Mouse (Mus musculus): ENCODE measurements around the gene Kcnmb4. TPM values are rescaled to one million over a fixed set of nuclear protein-coding genes. Genes with fewer than 3 reads are reported as not detected.

Kcnmb4 gene
- total RNA-seq, 1 experiment, result 1.8 TPM

GRCm38 (mm10) chr10:116473071-116473758, 463 bp downstream of the Kcnmb4 start:
- TF ChIP-seq MAFK (IDR thresholded peaks at IDR 0.05; ENCODE audit: insufficient read depth, low read depth, low read length) (no peak), CHD2 (IDR thresholded peaks at IDR 0.05; ENCODE audit: low read depth, low read length) (no peak), ZC3H11A (IDR thresholded peaks at IDR 0.05; ENCODE audit: borderline replicate concordance, low read depth, low read length) (no peak), HCFC1 (IDR thresholded peaks at IDR 0.05; ENCODE audit: borderline replicate concordance, insufficient read depth, low read length) (no peak), ZNF384 (IDR thresholded peaks at IDR 0.05; ENCODE audit: low read depth, low read length) (no peak)
- Histone ChIP-seq H3K4me3 (ENCODE audit: insufficient read depth in 1 of 2, low read depth in 1 of 2, low read length in 2 of 2, poor library complexity in 1 of 2, severe bottlenecking in 1 of 2) (peak overlapping the region; percentile 63 to 87), H3K9ac (ENCODE audit: insufficient read depth, low read depth, low read length, poor library complexity, severe bottlenecking) (peak overlapping the region; percentile 41; the same call in 1 of the 2 replicates), H3K4me1 (ENCODE audit: control insufficient read depth in 2 of 2, insufficient read depth in 2 of 2, low read length in 2 of 2, poor library complexity in 1 of 2) (no peaks in the 10 kb centered on the region), H3K36me3 (ENCODE audit: control insufficient read depth, insufficient read depth, low read length, poor library complexity, severe bottlenecking) (no peaks in the 10 kb centered on the region), H3K27ac (ENCODE audit: insufficient read depth, low read depth, low read length, poor library complexity, severe bottlenecking) (no peak overlapping the region), H3K9me3 (ENCODE audit: control insufficient read depth, insufficient read depth, low read depth, low read length) (no peaks in the 10 kb centered on the region)
- peak; percentile 34 for DNase-seq (ENCODE audit: low read depth, low spot score)
- in situ Hi-C loops (cut with MboI; ENCODE audit: low sequenced_read_pairs in 2 of 2, unreplicated experiment in 2 of 2), result no loop called here

DNA sequence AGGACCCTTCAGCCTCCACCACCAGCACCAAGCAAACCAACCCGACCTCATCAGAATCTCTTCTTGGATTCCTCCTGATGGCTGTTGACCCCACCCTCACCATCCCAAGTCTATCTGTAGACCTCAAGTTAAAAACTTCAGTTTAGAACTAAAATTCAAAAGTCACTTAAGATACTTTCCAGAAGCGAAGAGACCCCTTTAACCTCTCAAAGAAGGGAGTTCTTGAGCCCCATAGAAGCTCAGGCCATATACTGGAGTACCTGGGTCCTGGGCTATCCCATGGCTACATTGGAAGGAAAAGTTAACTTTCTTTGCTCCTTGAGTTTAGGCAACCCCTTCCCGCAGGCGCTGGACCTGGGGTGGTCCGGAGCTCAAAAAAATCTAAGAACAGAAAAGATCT, 1.1 kb downstream of the Kcnmb4 start:
- Histone ChIP-seq H3K4me3 (ENCODE audit: insufficient read depth in 1 of 2, low read depth in 1 of 2, low read length in 2 of 2, poor library complexity in 1 of 2, severe bottlenecking in 1 of 2) (peak overlapping the region; percentile 63 to 87), H3K4me1 (ENCODE audit: control insufficient read depth in 2 of 2, insufficient read depth in 2 of 2, low read length in 2 of 2, poor library complexity in 1 of 2) (no peaks in the 10 kb centered on the region), H3K36me3 (ENCODE audit: control insufficient read depth, insufficient read depth, low read length, poor library complexity, severe bottlenecking) (no peaks in the 10 kb centered on the region), H3K9ac (ENCODE audit: insufficient read depth, low read depth, low read length, poor library complexity, severe bottlenecking) (no peak overlapping the region), H3K9me3 (ENCODE audit: control insufficient read depth, insufficient read depth, low read depth, low read length) (no peaks in the 10 kb centered on the region), H3K27ac (ENCODE audit: insufficient read depth, low read depth, low read length, poor library complexity, severe bottlenecking) (no peak overlapping the region)
- in situ Hi-C loops (cut with MboI; ENCODE audit: low sequenced_read_pairs in 2 of 2, unreplicated experiment in 2 of 2), result no loop called here
- TF ChIP-seq HCFC1 (IDR thresholded peaks at IDR 0.05; ENCODE audit: borderline replicate concordance, insufficient read depth, low read length) (no peak), ZC3H11A (IDR thresholded peaks at IDR 0.05; ENCODE audit: borderline replicate concordance, low read depth, low read length) (no peak), CHD2 (IDR thresholded peaks at IDR 0.05; ENCODE audit: low read depth, low read length) (no peak), ZNF384 (IDR thresholded peaks at IDR 0.05; ENCODE audit: low read depth, low read length) (no peak), MAFK (IDR thresholded peaks at IDR 0.05; ENCODE audit: insufficient read depth, low read depth, low read length) (no peak)
- no peak for DNase-seq (ENCODE audit: low read depth, low spot score)

- no peak for TF ChIP-seq MAFK (IDR thresholded peaks at IDR 0.05; ENCODE audit: insufficient read depth, low read depth, low read length)
- no peak for TF ChIP-seq ZNF384 (IDR thresholded peaks at IDR 0.05; ENCODE audit: low read depth, low read length)
- no peak for TF ChIP-seq ZC3H11A (IDR thresholded peaks at IDR 0.05; ENCODE audit: borderline replicate concordance, low read depth, low read length)
- TF ChIP-seq CHD2 (IDR thresholded peaks at IDR 0.05; ENCODE audit: low read depth, low read length), result no peak
- no peak for TF ChIP-seq HCFC1 (IDR thresholded peaks at IDR 0.05; ENCODE audit: borderline replicate concordance, insufficient read depth, low read length)
- Histone ChIP-seq H3K36me3 (ENCODE audit: control insufficient read depth, insufficient read depth, low read length, poor library complexity, severe bottlenecking) (no peaks in the 10 kb centered on the region), H3K4me3 (ENCODE audit: insufficient read depth in 1 of 2, low read depth in 1 of 2, low read length in 2 of 2, poor library complexity in 1 of 2, severe bottlenecking in 1 of 2) (no peak overlapping the region), H3K4me1 (ENCODE audit: control insufficient read depth in 2 of 2, insufficient read depth in 2 of 2, low read length in 2 of 2, poor library complexity in 1 of 2) (no peaks in the 10 kb centered on the region), H3K9me3 (ENCODE audit: control insufficient read depth, insufficient read depth, low read depth, low read length) (no peaks in the 10 kb centered on the region), H3K27ac (ENCODE audit: insufficient read depth, low read depth, low read length, poor library complexity, severe bottlenecking) (no peak overlapping the region), H3K9ac (ENCODE audit: insufficient read depth, low read depth, low read length, poor library complexity, severe bottlenecking) (no peak overlapping the region)
- no peak for DNase-seq (ENCODE audit: low read depth, low spot score)
- in situ Hi-C loops (cut with MboI; ENCODE audit: low sequenced_read_pairs in 2 of 2, unreplicated experiment in 2 of 2), result no loop called here
Measured at GRCm38 (mm10) chr10:116470306-116470925, 3.3 kb downstream of the Kcnmb4 start.

DNA sequence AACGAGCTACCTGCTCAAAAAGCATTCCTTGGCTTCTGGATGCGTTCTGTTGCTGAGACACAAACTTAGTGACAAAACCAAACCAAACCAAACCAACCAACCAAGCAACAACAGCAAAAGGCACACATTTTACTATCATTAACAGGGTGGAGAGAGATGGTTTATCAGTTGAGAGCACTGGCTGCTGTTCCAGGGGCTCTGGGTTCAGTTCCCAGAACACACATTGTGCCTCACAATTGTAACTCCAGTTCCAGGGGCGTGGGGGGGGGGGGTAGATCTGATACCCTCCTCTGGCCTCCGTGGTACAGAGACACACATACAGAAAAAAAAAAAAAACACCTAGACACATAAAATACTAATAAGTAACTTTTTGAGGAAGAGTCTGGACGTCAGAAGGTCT, 5.6 kb downstream of the Kcnmb4 start:
- Histone ChIP-seq H3K4me1 (ENCODE audit: control insufficient read depth in 2 of 2, insufficient read depth in 2 of 2, low read length in 2 of 2, poor library complexity in 1 of 2) (no peaks in the 10 kb centered on the region), H3K36me3 (ENCODE audit: control insufficient read depth, insufficient read depth, low read length, poor library complexity, severe bottlenecking) (no peaks in the 10 kb centered on the region), H3K9me3 (ENCODE audit: control insufficient read depth, insufficient read depth, low read depth, low read length) (no peaks in the 10 kb centered on the region), H3K27ac (ENCODE audit: insufficient read depth, low read depth, low read length, poor library complexity, severe bottlenecking) (no peak overlapping the region), H3K4me3 (ENCODE audit: insufficient read depth in 1 of 2, low read depth in 1 of 2, low read length in 2 of 2, poor library complexity in 1 of 2, severe bottlenecking in 1 of 2) (no peak overlapping the region), H3K9ac (ENCODE audit: insufficient read depth, low read depth, low read length, poor library complexity, severe bottlenecking) (no peak overlapping the region)
- TF ChIP-seq CHD2 (IDR thresholded peaks at IDR 0.05; ENCODE audit: low read depth, low read length) (no peak), ZC3H11A (IDR thresholded peaks at IDR 0.05; ENCODE audit: borderline replicate concordance, low read depth, low read length) (no peak), ZNF384 (IDR thresholded peaks at IDR 0.05; ENCODE audit: low read depth, low read length) (no peak), MAFK (IDR thresholded peaks at IDR 0.05; ENCODE audit: insufficient read depth, low read depth, low read length) (no peak), HCFC1 (IDR thresholded peaks at IDR 0.05; ENCODE audit: borderline replicate concordance, insufficient read depth, low read length) (no peak)
- no peak for DNase-seq (ENCODE audit: low read depth, low spot score)
- in situ Hi-C loops (cut with MboI; ENCODE audit: low sequenced_read_pairs in 2 of 2, unreplicated experiment in 2 of 2), result no loop called here

Measured in ES-E14 (cell line).